Mouse (Mus musculus): ENCODE data around the gene Cdk5r2.

The Cdk5r2 gene

GRCm38 (mm10) chr1:74891513-74891912 lies 36.8 kb downstream of the Cdk5r2 start:
- no peak for DNase-seq (ENCODE audit: inconsistent ontology term)

- DNase-seq (ENCODE audit: inconsistent ontology term): no peak
Measured at GRCm38 (mm10) chr1:74892351-74893133, 37.8 kb downstream of the Cdk5r2 start.

GRCm38 (mm10) chr1:74893134-74893855 lies 38.6 kb downstream of the Cdk5r2 start, which contains the start of gene Cryba2:
Cryba2 (minus strand) TSS chr1:74893143.
- peak; percentile 68 for DNase-seq (ENCODE audit: inconsistent ontology term)

GRCm38 (mm10) chr1:74894966-74895365 lies 40.2 kb downstream of the Cdk5r2 start:
- DNase-seq (ENCODE audit: inconsistent ontology term): peak; percentile 66

- no peak for DNase-seq (ENCODE audit: inconsistent ontology term)
Measured at GRCm38 (mm10) chr1:74897976-74898375, 43.2 kb downstream of the Cdk5r2 start.

GRCm38 (mm10) chr1:74898656-74899431 lies 44.1 kb downstream of the Cdk5r2 start:
- no peak for DNase-seq (ENCODE audit: inconsistent ontology term)

GRCm38 (mm10) chr1:74900341-74901285 lies 45.9 kb downstream of the Cdk5r2 start:
- no peak for DNase-seq (ENCODE audit: inconsistent ontology term)

- no peak for DNase-seq (ENCODE audit: inconsistent ontology term)
Measured at GRCm38 (mm10) chr1:74901686-74902085, 47.0 kb downstream of the Cdk5r2 start.

- DNase-seq (ENCODE audit: inconsistent ontology term): no peak
Measured at GRCm38 (mm10) chr1:74902191-74902590, 47.5 kb downstream of the Cdk5r2 start.
